Mouse (Mus musculus): ENCODE measurements around the gene Cul4a. TPM values are rescaled to one million over a fixed set of nuclear protein-coding genes. Genes with fewer than 3 reads are reported as not detected.
"Not testable (repeated sequence)": the region's sequence is repeated elsewhere in the genome, so short reads cannot be mapped to it uniquely, and the experiment has no call there.

Gene Cul4a
- total and polyA plus RNA-seq, 2 experiments = 42.4 to 95.0 TPM

- 86% methylated on average over 7 of the region's 7 CpGs for WGBS
- Histone ChIP-seq H3K4me1 (ENCODE audit: control insufficient read depth, insufficient read depth, low read length) (no peaks in the 10 kb centered on the region), H3K79me2 (ENCODE audit: control insufficient read depth, insufficient read depth, low read length) (no peaks in the 10 kb centered on the region), H3K4me3 (ENCODE audit: insufficient read depth, low read depth, low read length) (no peak overlapping the region), H3K27me3 (ENCODE audit: control insufficient read depth, insufficient read depth, low read length) (no peaks in the 10 kb centered on the region), H3K27ac (replicated peaks; ENCODE audit: insufficient read depth, low read depth, low read length) (no peak overlapping the region), H3K36me3 (ENCODE audit: control insufficient read depth, insufficient read depth, low read length) (peaks cover 28% of the 10 kb centered on the region), H3K9ac (ENCODE audit: low read depth, low read length) (no peak overlapping the region)
- no peak for TF ChIP-seq POLR2A (IDR thresholded peaks at IDR 0.05; ENCODE audit: extremely low read depth, insufficient read depth, low read length)
- no peak for TF ChIP-seq CTCF (IDR thresholded peaks at IDR 0.05; ENCODE audit: low read depth, low read length)
- no peak for DNase-seq (ENCODE audit: extremely low read depth, low read depth, low spot score)
Observed at GRCm38 (mm10) chr8:13120882-13121665, 15.7 kb downstream of the Cul4a start.

DNA sequence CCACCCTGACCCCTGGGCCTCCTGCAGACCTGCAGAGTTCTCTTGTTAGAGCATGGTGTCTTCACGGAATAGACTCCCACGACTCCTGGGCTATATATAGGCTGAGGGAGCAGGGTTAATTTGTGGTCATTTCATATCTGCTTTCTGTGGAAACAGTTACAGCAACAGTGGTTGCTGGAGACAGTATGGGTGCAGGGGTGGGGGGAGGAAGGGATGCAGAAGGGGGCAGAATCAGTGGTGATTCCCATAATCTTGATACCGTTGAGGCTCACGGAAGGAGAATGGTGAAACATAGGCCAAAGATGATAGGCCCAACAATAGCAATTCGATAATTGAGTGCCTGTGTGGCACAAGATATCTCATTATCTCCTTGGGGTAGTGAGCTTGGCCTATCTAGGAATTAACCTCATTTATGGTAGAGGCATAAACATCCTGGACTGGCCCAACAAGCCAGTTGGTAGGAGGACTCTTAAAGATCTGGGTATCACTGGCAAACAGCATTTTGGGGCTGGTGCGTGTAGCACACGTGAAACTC is 17.5 kb downstream of the Cul4a start:
- Histone ChIP-seq H3K27ac (replicated peaks; ENCODE audit: insufficient read depth, low read depth, low read length) (no peak overlapping the region), H3K79me2 (ENCODE audit: control insufficient read depth, insufficient read depth, low read length) (no peaks in the 10 kb centered on the region), H3K4me3 (ENCODE audit: insufficient read depth, low read depth, low read length) (no peak overlapping the region), H3K9ac (ENCODE audit: low read depth, low read length) (no peak overlapping the region), H3K36me3 (ENCODE audit: control insufficient read depth, insufficient read depth, low read length) (peaks cover 43% of the 10 kb centered on the region), H3K27me3 (ENCODE audit: control insufficient read depth, insufficient read depth, low read length) (no peaks in the 10 kb centered on the region), H3K4me1 (ENCODE audit: control insufficient read depth, insufficient read depth, low read length) (no peaks in the 10 kb centered on the region)
- no peak for DNase-seq (ENCODE audit: extremely low read depth, low read depth, low spot score)
- WGBS = 87% methylated on average over 7 of the region's 7 CpGs
- no peak for TF ChIP-seq CTCF (IDR thresholded peaks at IDR 0.05; ENCODE audit: low read depth, low read length)
- TF ChIP-seq POLR2A (IDR thresholded peaks at IDR 0.05; ENCODE audit: extremely low read depth, insufficient read depth, low read length) = no peak

DNA sequence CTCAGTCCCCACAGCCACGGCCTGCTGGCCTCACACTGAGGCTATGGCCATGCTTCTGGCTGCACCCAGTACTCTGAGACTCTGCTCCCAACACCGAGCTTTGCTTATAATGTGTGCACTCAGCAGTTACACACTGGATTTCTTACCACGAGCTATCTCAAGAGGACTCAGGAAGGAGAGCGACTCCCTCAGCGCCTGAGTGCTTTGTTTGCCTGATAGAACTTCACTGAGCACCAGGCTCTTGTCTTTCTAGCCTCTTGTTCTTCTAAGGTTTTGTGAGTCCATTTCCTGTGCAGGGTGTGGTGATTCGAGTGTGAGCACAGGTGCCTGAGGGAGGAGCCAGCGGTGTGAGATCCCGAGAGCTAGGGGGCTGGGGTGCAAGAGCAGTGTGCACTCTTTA is 19.5 kb downstream of the Cul4a start:
- no peak for DNase-seq (ENCODE audit: extremely low read depth, low read depth, low spot score)
- Histone ChIP-seq H3K9ac (ENCODE audit: low read depth, low read length) (no peak overlapping the region), H3K36me3 (ENCODE audit: control insufficient read depth, insufficient read depth, low read length) (peaks cover 45% of the 10 kb centered on the region), H3K4me1 (ENCODE audit: control insufficient read depth, insufficient read depth, low read length) (no peaks in the 10 kb centered on the region), H3K4me3 (ENCODE audit: insufficient read depth, low read depth, low read length) (no peak overlapping the region), H3K27me3 (ENCODE audit: control insufficient read depth, insufficient read depth, low read length) (no peaks in the 10 kb centered on the region), H3K79me2 (ENCODE audit: control insufficient read depth, insufficient read depth, low read length) (no peaks in the 10 kb centered on the region), H3K27ac (replicated peaks; ENCODE audit: insufficient read depth, low read depth, low read length) (no peak overlapping the region)
- WGBS = 91% methylated on average over 8 of the region's 8 CpGs
- TF ChIP-seq POLR2A (IDR thresholded peaks at IDR 0.05; ENCODE audit: extremely low read depth, insufficient read depth, low read length) (no peak), CTCF (IDR thresholded peaks at IDR 0.05; ENCODE audit: low read depth, low read length) (no peak)

DNA sequence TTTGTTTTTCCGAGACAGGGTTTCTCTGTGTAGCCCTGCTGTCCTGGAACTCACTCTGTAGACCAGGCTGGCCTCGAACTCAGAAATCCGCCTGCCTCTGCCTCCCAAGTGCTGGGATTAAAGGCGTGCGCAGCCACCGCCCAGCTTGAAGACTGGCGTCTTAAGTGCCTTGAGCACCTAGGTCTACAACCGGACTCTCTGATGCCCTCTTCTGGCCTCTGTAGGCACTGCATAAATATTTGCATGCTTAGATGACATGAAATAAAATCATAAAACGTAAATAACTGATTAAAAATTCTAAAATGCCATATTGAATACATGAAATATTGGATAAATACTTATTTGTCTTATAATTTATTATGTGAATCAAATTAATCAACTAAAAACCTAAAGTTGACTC is 26.8 kb downstream of the Cul4a start:
- not testable (repeated sequence) for H3K4me3 ChIP-seq (ENCODE audit: insufficient read depth, low read depth, low read length); H3K4me1 ChIP-seq (ENCODE audit: control insufficient read depth, insufficient read depth, low read length); H3K9ac ChIP-seq (ENCODE audit: low read depth, low read length); H3K27me3 ChIP-seq (ENCODE audit: control insufficient read depth, insufficient read depth, low read length); H3K27ac ChIP-seq (replicated peaks; ENCODE audit: insufficient read depth, low read depth, low read length); H3K79me2 ChIP-seq (ENCODE audit: control insufficient read depth, insufficient read depth, low read length)
- peak; percentile 41 for DNase-seq (ENCODE audit: extremely low read depth, low read depth, low spot score)
- peaks cover 74% of the 10 kb centered on the region for H3K36me3 ChIP-seq (ENCODE audit: control insufficient read depth, insufficient read depth, low read length)
- TF ChIP-seq CTCF (IDR thresholded peaks at IDR 0.05; ENCODE audit: low read depth, low read length) = peak; percentile 61
- 77% methylated on average over 9 of the region's 9 CpGs for WGBS

GRCm38 (mm10) chr8:13139641-13140182 is 34.3 kb downstream of the Cul4a start:
- 69% methylated on average over 6 of the region's 6 CpGs for WGBS
- TF ChIP-seq POLR2A (IDR thresholded peaks at IDR 0.05; ENCODE audit: extremely low read depth, insufficient read depth, low read length) = no peak
- no peak for TF ChIP-seq CTCF (IDR thresholded peaks at IDR 0.05; ENCODE audit: low read depth, low read length)

GRCm38 (mm10) chr8:13141681-13142080 is 36.3 kb downstream of the Cul4a start:
- H3K36me3 ChIP-seq (ENCODE audit: control insufficient read depth, insufficient read depth, low read length) = peaks cover 74% of the 10 kb centered on the region
- WGBS = 75% methylated on average over 5 of the region's 5 CpGs
- H3K79me2 ChIP-seq (ENCODE audit: control insufficient read depth, insufficient read depth, low read length) = no peaks in the 10 kb centered on the region
- no peak overlapping the region for H3K4me3 ChIP-seq (ENCODE audit: insufficient read depth, low read depth, low read length)
- H3K9ac ChIP-seq (ENCODE audit: low read depth, low read length) = no peak overlapping the region
- DNase-seq (ENCODE audit: extremely low read depth, low read depth, low spot score) = peak; percentile 55
- no peaks in the 10 kb centered on the region for H3K27me3 ChIP-seq (ENCODE audit: control insufficient read depth, insufficient read depth, low read length)
- no peak overlapping the region for H3K27ac ChIP-seq (replicated peaks; ENCODE audit: insufficient read depth, low read depth, low read length)
- H3K4me1 ChIP-seq (ENCODE audit: control insufficient read depth, insufficient read depth, low read length) = peaks cover 2% of the 10 kb centered on the region; the same call in 1 of the 2 replicates
- TF ChIP-seq CTCF (IDR thresholded peaks at IDR 0.05; ENCODE audit: low read depth, low read length) (no peak), POLR2A (IDR thresholded peaks at IDR 0.05; ENCODE audit: extremely low read depth, insufficient read depth, low read length) (no peak)

More at GRCm38 (mm10) chr8:13139641-13140182, 34.3 kb downstream of the Cul4a start:
- H3K27me3 ChIP-seq (ENCODE audit: control insufficient read depth, insufficient read depth, low read length) = no peaks in the 10 kb centered on the region
- no peak for DNase-seq (ENCODE audit: extremely low read depth, low read depth, low spot score)
- no peak overlapping the region for H3K9ac ChIP-seq (ENCODE audit: low read depth, low read length)
- H3K27ac ChIP-seq (replicated peaks; ENCODE audit: insufficient read depth, low read depth, low read length) = no peak overlapping the region
- H3K36me3 ChIP-seq (ENCODE audit: control insufficient read depth, insufficient read depth, low read length) = peaks cover 77% of the 10 kb centered on the region
- H3K79me2 ChIP-seq (ENCODE audit: control insufficient read depth, insufficient read depth, low read length) = no peaks in the 10 kb centered on the region
- no peak overlapping the region for H3K4me3 ChIP-seq (ENCODE audit: insufficient read depth, low read depth, low read length)
- peaks cover 2% of the 10 kb centered on the region; the same call in 1 of the 2 replicates for H3K4me1 ChIP-seq (ENCODE audit: control insufficient read depth, insufficient read depth, low read length)
